Mouse (Mus musculus) forebrain, postnatal 0 days (tissue): ENCODE measurements at regions not wholly inside any gene's neighbourhood (a gene's known extent, or its start where the extent isn't known, plus 50 kb on each side); places are given as distances from the start of the nearest gene placed in this dataset.

ENCODE experiments used
- ATAC-seq: fragments of 200-750 bp; cut with Nextera tagmentation; 2 replicates; pipeline ENCODE4 v1.8.0; 2017; ENCODE audit warnings: mild to moderate bottlenecking, moderate library complexity
- DNase-seq: peaks from one replicate; pipeline ENCODE4 v3.0.0-alpha.2; 2015
- H3K27ac ChIP-seq: fragments of 300-500 bp; sonication (generic); 2 replicates; pipeline ENCODE4 v1.5.1; 2014; ENCODE audit warnings: low read depth, mild to moderate bottlenecking, antibody characterized with exemption, low read length, moderate library complexity, mixed read lengths
- H3K27me3 ChIP-seq: fragments of 300-500 bp; sonication (generic); 2 replicates; pipeline ENCODE4 v1.6.1; 2014; ENCODE audit warnings: mild to moderate bottlenecking, low read length, mixed read lengths; ENCODE audit not compliant: insufficient read depth
- H3K36me3 ChIP-seq: fragments of 300-500 bp; sonication (generic); 2 replicates; pipeline ENCODE4 v1.6.1; 2014; ENCODE audit warnings: mild to moderate bottlenecking, moderate library complexity; ENCODE audit not compliant: insufficient read depth
- H3K4me1 ChIP-seq: fragments of 300-500 bp; sonication (generic); 2 replicates; pipeline ENCODE4 v1.6.1; 2014; ENCODE audit warnings: antibody characterized with exemption; ENCODE audit not compliant: insufficient read depth
- H3K4me2 ChIP-seq: fragments of 300-500 bp; sonication (generic); 2 replicates; pipeline ENCODE4 v1.6.1; 2014; ENCODE audit warnings: low read depth, mild to moderate bottlenecking, moderate library complexity
- H3K4me3 ChIP-seq: fragments of 300-500 bp; sonication (generic); 2 replicates; pipeline ENCODE4 v1.5.1; 2014; ENCODE audit warnings: low read depth, low read length, mixed read lengths
- H3K9ac ChIP-seq: fragments of 300-500 bp; sonication (generic); 2 replicates; pipeline ENCODE4 v1.6.1; 2014; ENCODE audit warnings: mild to moderate bottlenecking
- H3K9me3 ChIP-seq: fragments of 300-500 bp; sonication (generic); 2 replicates; pipeline ENCODE4 v1.6.1; 2016; ENCODE audit warnings: low read length
- CTCF ChIP-seq: sonication (generic); IDR thresholded peaks from 2 replicates; pipeline ENCODE4 v1.5.1; 2016; ENCODE audit warnings: antibody characterized with exemption, control low read depth, low read depth
- WGBS: fragments of 180-500 bp; shearing (Covaris S2); extraction: QIAGEN DNeasy Blood & Tissue Kit; methylation state at CpG from one replicate; pipeline ENCODE4 v1.1.7; 2014; 5-methylcytosine and 5-hydroxymethylcytosine counted together

- Histone ChIP-seq H3K9ac (no peak overlapping the region), H3K27ac (no peak overlapping the region), H3K4me1 (no peaks in the 10 kb centered on the region), H3K9me3 (no peaks in the 10 kb centered on the region), H3K4me2 (no peak overlapping the region), H3K36me3 (no peaks in the 10 kb centered on the region), H3K4me3 (no peak overlapping the region), H3K27me3 (no peaks in the 10 kb centered on the region)
- no peak for DNase-seq
- 63% methylated on average over 4 of the region's 4 CpGs for WGBS
- no peak for TF ChIP-seq CTCF
- no peak for ATAC-seq
Measured at GRCm38 (mm10) chr4:5590531-5590930, 797.4 kb upstream of the Impad1 start.

DNA sequence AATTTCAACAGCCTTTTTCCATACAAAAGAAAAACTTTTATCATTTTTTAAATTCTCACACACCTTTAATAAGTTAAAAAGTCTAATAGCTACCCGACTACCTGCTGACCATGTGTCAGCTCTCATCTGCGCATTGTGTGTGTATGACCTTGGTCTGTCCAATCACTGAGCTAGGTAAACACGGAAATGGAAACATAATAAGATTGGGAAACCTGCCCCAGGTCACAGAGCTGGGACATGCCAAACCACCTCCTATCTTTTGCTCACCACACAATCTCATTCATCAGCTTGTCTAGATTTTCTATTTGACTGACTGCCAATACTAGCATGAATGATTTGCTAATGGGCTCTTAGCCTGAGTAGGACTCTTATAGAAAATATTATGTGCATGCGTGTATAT lies 794.3 kb upstream of the Impad1 start:
- Histone ChIP-seq H3K36me3 (no peaks in the 10 kb centered on the region), H3K9me3 (no peaks in the 10 kb centered on the region), H3K4me1 (no peaks in the 10 kb centered on the region), H3K9ac (no peak overlapping the region), H3K27ac (no peak overlapping the region), H3K27me3 (no peaks in the 10 kb centered on the region), H3K4me3 (no peak overlapping the region), H3K4me2 (no peak overlapping the region)
- ATAC-seq (no peak), DNase-seq (no peak)
- no peak for TF ChIP-seq CTCF
- WGBS = 86% methylated on average over 4 of the region's 4 CpGs

DNA sequence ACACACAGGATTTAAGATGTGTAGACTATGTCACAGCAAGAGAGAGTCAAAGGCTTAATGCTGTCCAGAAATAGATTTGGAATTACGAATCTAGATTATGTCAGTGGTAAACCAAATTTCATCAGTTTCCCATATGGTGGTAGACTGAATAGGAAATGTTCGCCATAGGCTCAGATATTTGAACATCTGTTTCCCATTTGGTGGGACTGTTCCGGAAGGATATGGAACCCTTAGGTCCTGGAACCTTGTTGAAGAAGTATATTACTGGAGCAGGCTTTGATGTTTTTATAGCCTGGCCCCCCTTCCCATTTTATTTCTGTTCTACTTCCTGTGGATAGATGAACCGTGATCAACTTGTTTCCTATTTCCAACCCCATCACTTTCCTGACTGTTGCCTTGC lies 792.0 kb upstream of the Impad1 start:
- no peaks in the 10 kb centered on the region for H3K9me3 ChIP-seq
- H3K4me2 ChIP-seq = no peak overlapping the region
- WGBS = 88% methylated on average over 4 of the region's 4 CpGs
- H3K9ac ChIP-seq = no peak overlapping the region
- no peak for TF ChIP-seq CTCF
- no peak overlapping the region for H3K27ac ChIP-seq
- no peak for ATAC-seq
- H3K4me3 ChIP-seq = no peak overlapping the region
- H3K27me3 ChIP-seq = no peaks in the 10 kb centered on the region
- no peaks in the 10 kb centered on the region for H3K36me3 ChIP-seq
- no peak for DNase-seq
- H3K4me1 ChIP-seq = no peaks in the 10 kb centered on the region

DNA sequence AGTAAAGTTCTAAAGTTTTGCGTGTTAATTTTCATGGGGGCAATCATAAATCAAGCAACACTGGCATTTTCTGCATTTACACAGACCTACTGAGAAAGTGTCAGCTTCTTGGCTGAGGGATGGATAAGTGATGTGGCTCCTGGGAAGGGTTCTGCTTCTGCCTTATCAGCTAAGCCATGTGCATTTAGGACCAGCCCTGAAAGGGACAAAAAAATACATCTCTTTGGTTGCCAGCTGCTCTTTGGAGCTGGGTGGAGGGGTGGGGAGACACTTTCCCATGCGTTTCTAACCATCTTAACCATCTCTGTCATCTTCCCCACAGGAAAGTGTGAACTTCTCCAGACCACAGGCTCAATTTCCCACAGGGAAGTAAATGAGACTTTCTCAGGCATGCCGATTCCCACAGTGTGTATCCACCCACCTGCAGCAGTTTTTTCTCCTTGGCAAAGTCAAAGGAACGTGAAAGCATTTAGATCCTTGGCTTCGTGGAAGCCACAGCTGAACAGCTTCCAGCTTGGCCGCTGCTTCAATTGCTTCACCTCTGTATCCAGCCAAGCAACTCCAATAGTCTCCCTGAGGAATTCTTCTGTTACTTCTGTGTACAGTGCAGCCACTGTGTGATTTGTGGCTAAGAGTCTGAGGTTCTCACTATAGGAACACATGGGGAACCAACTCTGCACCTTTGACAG lies 791.0 kb upstream of the Impad1 start:
- no peak overlapping the region for H3K27ac ChIP-seq
- H3K36me3 ChIP-seq = no peaks in the 10 kb centered on the region
- no peaks in the 10 kb centered on the region for H3K9me3 ChIP-seq
- no peaks in the 10 kb centered on the region for H3K4me1 ChIP-seq
- ATAC-seq (peak; percentile 56), DNase-seq (peak; percentile 6)
- no peak overlapping the region for H3K4me2 ChIP-seq
- H3K27me3 ChIP-seq = no peaks in the 10 kb centered on the region
- no peak overlapping the region for H3K4me3 ChIP-seq
- H3K9ac ChIP-seq = no peak overlapping the region
- no peak for TF ChIP-seq CTCF
- WGBS = 56% methylated on average over 6 of the region's 6 CpGs

- TF ChIP-seq CTCF = no peak
- H3K4me1 ChIP-seq = no peaks in the 10 kb centered on the region
- DNase-seq (no peak), ATAC-seq (no peak)
- H3K27ac ChIP-seq = no peak overlapping the region
- no peak overlapping the region for H3K9ac ChIP-seq
- no peak overlapping the region for H3K4me3 ChIP-seq
- H3K36me3 ChIP-seq = no peaks in the 10 kb centered on the region
- no peaks in the 10 kb centered on the region for H3K9me3 ChIP-seq
- no peak overlapping the region for H3K4me2 ChIP-seq
- H3K27me3 ChIP-seq = no peaks in the 10 kb centered on the region
Measured at GRCm38 (mm10) chr4:5568076-5568475, 774.9 kb upstream of the Impad1 start.

DNA sequence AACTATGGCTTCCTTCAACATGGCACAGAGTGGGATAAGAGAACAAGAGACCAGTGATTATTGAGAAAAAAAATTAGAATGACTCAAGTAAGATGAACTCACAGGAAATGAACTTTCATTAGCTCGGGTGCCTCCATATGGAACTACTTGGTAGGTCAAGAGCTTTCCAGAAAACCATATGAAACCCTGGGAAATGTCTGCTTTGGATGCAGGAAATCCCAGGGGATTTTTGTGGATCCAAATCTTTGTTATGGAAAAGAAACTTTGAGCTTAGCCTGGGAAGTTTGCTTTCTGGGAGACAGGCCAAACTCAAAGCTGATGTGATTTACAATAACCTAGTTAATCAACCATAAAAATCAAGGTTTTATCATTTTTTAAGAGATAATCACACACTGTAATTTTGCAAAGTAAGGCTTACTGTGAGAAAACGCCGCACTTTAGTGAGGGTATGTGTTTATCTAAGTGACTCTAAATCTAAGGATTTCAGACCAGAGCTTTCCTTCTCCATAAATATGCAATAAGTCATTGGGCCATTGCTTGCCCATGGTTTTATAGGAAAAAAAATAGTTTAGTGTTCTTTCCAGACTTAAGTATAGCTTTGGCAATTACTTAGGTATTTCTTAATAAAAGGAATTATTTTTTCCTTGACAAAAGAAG lies 767.0 kb upstream of the Impad1 start:
- DNase-seq (no peak), ATAC-seq (no peak)
- no peak overlapping the region for H3K4me2 ChIP-seq
- no peaks in the 10 kb centered on the region for H3K36me3 ChIP-seq
- 57% methylated on average over 3 of the region's 3 CpGs for WGBS
- H3K4me1 ChIP-seq = no peaks in the 10 kb centered on the region
- TF ChIP-seq CTCF = no peak
- no peak overlapping the region for H3K9ac ChIP-seq
- no peak overlapping the region for H3K4me3 ChIP-seq
- H3K27ac ChIP-seq = no peak overlapping the region
- H3K9me3 ChIP-seq = no peaks in the 10 kb centered on the region
- no peaks in the 10 kb centered on the region for H3K27me3 ChIP-seq

DNA sequence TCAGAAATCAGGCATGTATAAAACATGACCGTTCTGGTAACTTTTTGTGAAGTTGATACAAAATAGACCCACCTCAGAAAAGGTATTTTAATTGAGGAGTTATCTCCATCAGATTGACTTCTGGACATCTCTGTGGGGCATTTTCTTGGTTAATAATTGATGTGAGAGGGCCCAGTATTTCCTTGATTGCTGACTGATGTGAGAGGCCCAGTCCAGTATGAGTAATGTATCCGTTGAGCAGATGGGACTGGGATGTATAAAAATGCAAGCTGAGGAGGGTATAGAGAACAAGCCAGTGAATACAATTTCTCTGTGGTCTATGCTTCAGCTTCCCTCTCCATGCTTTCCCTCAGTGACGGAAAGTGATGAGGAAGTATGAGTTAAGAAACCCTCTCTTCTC lies 747.0 kb upstream of the Impad1 start:
- no peaks in the 10 kb centered on the region for H3K27me3 ChIP-seq
- H3K4me2 ChIP-seq = no peak overlapping the region
- no peaks in the 10 kb centered on the region for H3K36me3 ChIP-seq
- no peaks in the 10 kb centered on the region for H3K9me3 ChIP-seq
- 90% methylated on average over 3 of the region's 3 CpGs for WGBS
- TF ChIP-seq CTCF = no peak
- H3K4me1 ChIP-seq = no peaks in the 10 kb centered on the region
- no peak overlapping the region for H3K27ac ChIP-seq
- no peak overlapping the region for H3K4me3 ChIP-seq
- no peak overlapping the region for H3K9ac ChIP-seq
- no peak for DNase-seq
- ATAC-seq = no peak
